Mouse (Mus musculus): Measurements from ENCODE around the gene Ano8.

- no peak for TF ChIP-seq POLR2A (IDR thresholded peaks at IDR 0.05; ENCODE audit: insufficient read depth, low read length)
- peak; percentile 13 for TF ChIP-seq CTCF (IDR thresholded peaks at IDR 0.05; ENCODE audit: low read depth, low read length)
These were observed 10.7 kb upstream of the Ano8 start for GRCm38 (mm10) chr8:71496481-71496880.
